Mouse (Mus musculus) central nervous system, embryonic 18 days (tissue): ENCODE results near the gene Gm21679. TPM values are rescaled to one million over a fixed set of nuclear protein-coding genes. Genes with fewer than 3 reads are reported as not detected.

ENCODE experiments used
- polyA plus RNA-seq: library from polyadenylated mRNA; depleted of rRNA; stranded (reverse); fragments of >200 nt; gene quantifications from 2 replicates; pipeline ENCODE4 v1.2.3, GENCODE M21; 2012; rRNA removed

The Gm21679 gene
- not detected in 2 replicates for polyA plus RNA-seq

GRCm38 (mm10) chrY:29683270-29683669 lies at the start of gene Gm21679:
Gene Gm21679 (minus strand): TSS chrY:29683370.

